Mouse (Mus musculus): ENCODE measurements around the gene Col9a2. TPM values are rescaled to one million over a fixed set of nuclear protein-coding genes. Genes with fewer than 3 reads are reported as not detected.

Gene Col9a2
- total RNA-seq, 2 experiments from 2014 or later: 2.8 to 5.0 TPM

DNA sequence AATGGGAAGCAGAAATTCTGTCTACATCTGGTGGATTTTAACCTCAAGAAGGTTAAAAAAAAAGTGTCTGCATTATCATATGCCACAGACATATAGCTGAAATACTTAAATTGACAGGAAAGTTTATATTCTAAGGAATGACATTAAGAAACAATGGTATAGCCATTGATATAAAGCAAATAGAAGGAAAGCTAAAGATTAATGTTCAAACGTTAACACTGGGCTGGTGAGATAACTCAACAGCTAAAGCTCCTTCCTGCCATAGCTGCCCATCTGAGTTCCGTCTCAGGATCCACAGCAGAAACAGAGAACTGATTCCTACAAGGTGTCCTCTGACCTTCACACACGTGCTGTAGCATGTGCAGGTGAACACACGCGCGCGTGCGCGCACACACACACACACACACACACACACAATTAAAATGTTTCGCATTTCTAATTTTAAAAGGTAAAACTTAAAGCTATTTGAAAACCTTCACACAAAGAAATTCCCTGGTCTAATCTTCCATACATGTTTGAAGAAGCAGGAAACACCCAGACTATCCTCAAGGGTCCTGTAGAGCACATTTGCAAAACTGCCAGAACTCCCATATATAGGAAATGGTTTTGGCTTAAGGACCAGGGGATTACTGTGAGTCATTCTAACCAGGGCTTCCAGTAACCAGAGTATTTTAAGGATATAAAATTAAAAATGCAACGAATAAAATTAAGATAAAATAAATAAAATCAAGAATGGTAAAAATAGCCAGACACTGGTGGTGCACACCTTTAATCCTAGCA is 28.2 kb upstream of the Col9a2 start:
- TF ChIP-seq CTCF (conservative IDR thresholded peaks at IDR 0.05): no peak
- DNase-seq (ENCODE audit: low spot score in 2 of 2): no peak
- Histone ChIP-seq H3K4me3 (no peak overlapping the region), H3K27ac (peak overlapping the region; percentile 14; the same call in 1 of the 2 replicates)

GRCm38 (mm10) chr4:121014594-121015267 is 24.5 kb upstream of the Col9a2 start:
- no peak for DNase-seq (ENCODE audit: low spot score in 2 of 2)
- peak overlapping the region; percentile 88 for H3K4me3 ChIP-seq
- TF ChIP-seq CTCF (conservative IDR thresholded peaks at IDR 0.05): no peak
- H3K27ac ChIP-seq: peak overlapping the region; percentile 97; the same call in 1 of the 2 replicates

DNA sequence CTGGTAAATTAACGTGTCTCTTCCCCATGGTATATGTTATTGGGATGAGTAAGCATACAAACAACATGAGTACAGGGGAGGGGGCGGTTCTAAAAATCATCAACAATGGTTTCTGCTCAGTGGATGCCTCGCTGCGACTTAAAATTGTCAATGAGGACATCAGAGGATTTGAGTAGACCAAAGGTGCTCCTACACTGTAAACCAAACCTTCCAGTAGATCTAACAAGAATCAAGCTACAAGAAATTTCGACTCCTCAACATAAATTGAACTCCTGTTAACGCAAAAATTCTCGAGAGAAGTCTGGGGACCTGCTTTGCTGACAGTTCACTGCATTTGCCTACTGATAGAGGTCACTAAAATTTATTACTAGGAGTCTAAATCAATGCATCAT is 23.9 kb upstream of the Col9a2 start:
- Histone ChIP-seq H3K4me3 (peak overlapping the region; percentile 88), H3K27ac (peak overlapping the region; percentile 97)
- DNase-seq (ENCODE audit: low spot score in 2 of 2): no peak
- no peak for TF ChIP-seq CTCF (conservative IDR thresholded peaks at IDR 0.05)

DNA sequence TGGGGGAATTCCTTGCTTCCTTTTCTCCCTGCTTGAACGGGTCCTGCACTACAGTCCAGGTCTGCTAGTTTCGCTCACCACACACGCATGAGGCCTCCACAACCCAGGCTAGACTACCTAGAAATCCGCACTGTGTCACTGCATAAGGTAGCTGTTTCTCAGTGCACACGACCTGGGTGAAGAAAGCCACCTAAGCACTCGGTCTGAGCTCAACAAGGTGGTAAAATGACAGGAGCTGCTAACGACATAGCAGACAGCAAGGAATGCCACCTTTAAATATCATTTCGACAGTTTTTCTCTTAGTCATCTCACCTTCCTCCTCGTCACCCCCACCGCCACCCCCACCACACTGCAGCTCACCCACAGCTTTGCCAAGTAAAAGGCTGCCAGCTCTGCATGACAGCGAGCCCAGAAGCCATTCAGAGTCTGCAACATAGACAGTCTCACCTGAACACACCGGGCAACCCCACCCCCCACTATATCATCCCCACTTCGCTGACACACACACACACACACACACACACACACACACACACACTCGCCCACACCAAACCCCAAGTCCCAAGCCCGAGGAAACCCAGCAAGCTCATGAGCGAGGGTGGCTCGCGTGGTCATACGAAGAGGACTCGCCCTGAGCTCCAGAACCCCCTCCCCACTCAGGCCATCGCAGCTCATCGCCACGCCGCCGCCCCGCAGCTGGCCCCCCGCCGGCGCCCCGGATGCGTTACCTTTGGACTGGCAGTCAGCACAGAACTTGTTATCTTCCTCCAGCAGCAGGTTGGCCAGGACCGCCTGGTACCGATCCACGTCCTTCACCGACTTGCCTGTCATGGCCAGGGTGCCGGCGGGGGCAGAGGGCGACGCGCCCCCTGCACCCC is 22.9 kb upstream of the Col9a2 start:
- TF ChIP-seq CTCF (conservative IDR thresholded peaks at IDR 0.05): no peak
- Histone ChIP-seq H3K4me3 (peak overlapping the region; percentile 88), H3K27ac (peak overlapping the region; percentile 97)
- no peak for DNase-seq (ENCODE audit: low spot score in 2 of 2)

DNA sequence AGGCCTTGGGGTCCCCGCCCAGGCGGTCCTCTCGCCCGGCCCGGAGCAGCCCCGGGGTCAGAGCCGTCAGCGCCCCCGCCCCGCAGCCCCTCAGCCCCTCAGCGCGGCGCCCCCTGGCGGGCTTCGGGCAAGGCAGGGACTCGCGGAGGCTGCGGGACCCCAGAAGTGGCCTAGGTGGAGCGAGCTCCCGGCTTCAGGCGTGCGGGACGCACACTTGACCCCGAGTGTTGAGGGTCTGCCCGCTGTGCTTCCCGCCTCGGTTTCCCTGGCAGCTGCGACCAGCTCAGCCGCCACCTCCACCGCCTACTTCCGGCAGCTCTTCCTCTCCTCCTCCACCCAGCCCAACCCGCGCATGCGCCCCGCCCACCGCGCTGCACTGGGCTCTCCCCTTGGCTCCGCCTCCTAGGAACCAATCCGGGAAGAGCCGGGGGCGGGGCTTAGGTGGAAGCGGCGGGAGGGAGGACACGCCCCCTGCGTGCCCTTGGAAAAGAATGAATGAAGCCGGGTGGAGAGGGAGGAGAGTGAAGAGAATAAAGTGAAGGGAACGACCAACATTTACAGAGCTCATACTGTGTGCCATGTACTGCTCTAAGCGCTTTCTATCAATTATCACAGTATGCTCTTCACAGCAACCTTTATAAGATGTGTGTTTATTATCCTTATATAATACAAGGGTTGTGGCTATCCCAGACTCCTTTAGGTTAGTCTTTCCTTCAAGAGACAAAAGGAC is 22.1 kb upstream of the Col9a2 start, which contains the start of gene Smap2:
Gene Smap2 (minus strand): TSS at position 320 of the 730 bp plus-strand sequence.
- Histone ChIP-seq H3K4me3 (peak within 1 kb of the TSS; percentile 88), H3K27ac (peak within 1 kb of the TSS; percentile 97)
- DNase-seq (ENCODE audit: low spot score in 2 of 2): peak; percentile 99
- TF ChIP-seq CTCF (conservative IDR thresholded peaks at IDR 0.05): peak; percentile 87

DNA sequence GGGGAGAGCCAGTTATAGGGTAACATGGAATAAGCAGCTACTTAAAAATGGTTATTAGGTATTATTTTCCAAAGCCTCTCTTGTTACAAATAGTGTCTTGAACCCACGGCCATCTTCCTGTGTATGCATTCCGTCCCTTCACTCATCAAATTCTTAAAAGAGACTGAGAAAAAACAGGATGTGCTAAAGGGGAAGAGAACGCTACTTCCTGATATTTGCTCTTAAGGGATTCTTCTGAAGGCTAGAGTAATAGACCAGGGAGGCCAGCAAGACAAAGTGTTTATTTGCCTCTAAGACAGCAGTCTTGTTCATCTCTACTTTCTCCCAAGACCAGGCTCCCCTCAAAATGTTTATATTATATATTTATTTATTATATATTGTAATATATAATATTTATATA is 20.9 kb upstream of the Col9a2 start:
- Histone ChIP-seq H3K27ac (no peak overlapping the region), H3K4me3 (no peak overlapping the region)
- no peak for DNase-seq (ENCODE audit: low spot score in 2 of 2)
- no peak for TF ChIP-seq CTCF (conservative IDR thresholded peaks at IDR 0.05)

GRCm38 (mm10) chr4:121020040-121020790 is 19.0 kb upstream of the Col9a2 start:
- TF ChIP-seq CTCF (conservative IDR thresholded peaks at IDR 0.05): no peak

DNA sequence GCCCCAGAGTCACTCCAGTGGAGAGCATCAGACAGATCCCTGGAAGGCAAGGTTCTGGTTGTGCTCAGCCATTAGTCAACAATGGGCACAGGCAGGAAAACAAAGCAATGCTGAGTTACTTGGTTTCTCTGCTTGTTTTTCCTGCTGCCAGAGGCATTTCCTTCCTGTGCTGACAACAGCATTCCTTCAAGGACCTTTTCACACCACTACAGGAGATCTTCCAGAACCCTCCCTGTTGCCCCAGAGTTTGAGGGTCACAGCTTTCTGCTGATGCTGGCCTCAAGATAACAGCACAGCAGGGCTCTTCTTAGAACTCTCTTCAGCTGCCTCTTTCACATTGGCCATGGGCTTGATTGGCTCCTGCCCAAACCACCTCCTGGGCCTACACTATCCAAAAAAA is 17.3 kb upstream of the Col9a2 start:
- TF ChIP-seq CTCF (conservative IDR thresholded peaks at IDR 0.05): no peak
- Histone ChIP-seq H3K27ac (no peak overlapping the region), H3K4me3 (no peak overlapping the region)
- DNase-seq (ENCODE audit: low spot score in 2 of 2): no peak

More at GRCm38 (mm10) chr4:121020040-121020790, 19.0 kb upstream of the Col9a2 start:
- DNase-seq (ENCODE audit: low spot score in 2 of 2): no peak
- H3K4me3 ChIP-seq: no peak overlapping the region
- H3K27ac ChIP-seq: no peak overlapping the region

- no peak for TF ChIP-seq CTCF (conservative IDR thresholded peaks at IDR 0.05)
- DNase-seq (ENCODE audit: low spot score in 2 of 2): no peak
These were observed 15.7 kb upstream of the Col9a2 start for GRCm38 (mm10) chr4:121023464-121023863.

DNA sequence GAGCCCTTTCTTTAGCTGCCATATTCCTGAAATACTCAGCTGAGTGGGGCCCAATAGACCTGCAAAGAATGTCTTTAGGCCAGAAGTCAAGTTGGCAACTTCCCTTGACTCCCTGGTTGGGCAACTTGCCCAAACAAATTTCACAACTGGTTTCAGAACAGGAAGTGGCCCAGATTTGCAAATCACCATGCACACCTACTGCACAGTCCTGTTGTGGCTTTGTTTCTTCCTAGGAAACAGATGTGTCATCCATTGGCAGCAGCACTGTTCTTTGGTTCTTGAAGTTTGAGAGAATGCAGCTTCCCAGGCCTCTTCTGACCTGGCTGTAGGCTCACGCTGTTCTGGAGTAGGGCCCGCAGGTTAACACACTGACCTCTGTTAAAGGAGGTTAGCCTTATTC is 15.2 kb upstream of the Col9a2 start:
- no peak overlapping the region for H3K4me3 ChIP-seq
- no peak for TF ChIP-seq CTCF (conservative IDR thresholded peaks at IDR 0.05)
- H3K27ac ChIP-seq: no peak overlapping the region
- DNase-seq (ENCODE audit: low spot score in 2 of 2): no peak

More at GRCm38 (mm10) chr4:121023464-121023863, 15.7 kb upstream of the Col9a2 start:
- H3K27ac ChIP-seq: no peak overlapping the region
- no peak overlapping the region for H3K4me3 ChIP-seq

DNA sequence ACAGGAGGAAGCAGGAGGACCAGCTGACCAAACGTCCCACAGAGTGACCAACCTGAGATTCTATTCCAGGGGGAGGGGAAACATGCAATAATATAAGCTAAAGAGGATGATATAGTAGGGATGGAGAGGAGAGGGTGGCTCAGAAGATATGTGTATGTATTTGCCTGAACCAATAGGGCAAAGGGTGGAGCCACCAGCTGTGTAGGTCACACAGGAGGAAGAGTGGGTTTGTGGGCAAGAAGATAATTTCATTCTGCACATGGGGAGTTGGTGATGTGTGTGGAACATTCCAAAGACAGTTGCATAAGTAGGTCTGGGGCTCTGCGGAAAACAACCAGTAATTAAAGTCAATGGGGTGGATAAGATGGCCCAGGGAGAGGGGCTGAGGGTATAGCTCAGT is 13.5 kb upstream of the Col9a2 start:
- Histone ChIP-seq H3K27ac (no peak overlapping the region), H3K4me3 (no peak overlapping the region)
- no peak for TF ChIP-seq CTCF (conservative IDR thresholded peaks at IDR 0.05)
- no peak for DNase-seq (ENCODE audit: low spot score in 2 of 2)

Measured in layer of hippocampus, adult 2 months (tissue).